Mouse (Mus musculus) brown adipose tissue, adult 24 weeks (tissue): Measurements from ENCODE around the gene Ccdc158. TPM values are rescaled to one million over a fixed set of nuclear protein-coding genes. Genes with fewer than 3 reads are reported as not detected.

ENCODE experiments used
- H3K27ac ChIP-seq: fragments of 200-500 bp; replicated peaks from 2 replicates; pipeline ENCODE4 v1.5.1; 2012; ENCODE audit warnings: low read depth, mild to moderate bottlenecking, low read length
- H3K4me1 ChIP-seq: fragments of 200-500 bp; 2 replicates; pipeline ENCODE4 v1.6.1; 2012; ENCODE audit warnings: low read length, mixed read lengths; ENCODE audit not compliant: control insufficient read depth, insufficient read depth, insufficient read length
- H3K4me3 ChIP-seq: fragments of 200-500 bp; 2 replicates; pipeline ENCODE4 v1.5.1; 2012; ENCODE audit warnings: low read depth, mild to moderate bottlenecking, low read length, moderate library complexity; ENCODE audit not compliant: insufficient read depth
- polyA plus RNA-seq: library from polyadenylated mRNA; stranded (reverse); fragments of >200 nt; gene quantifications from 2 replicates; pipeline ENCODE4 v1.2.4, GENCODE M21; 2012; ENCODE audit not compliant: missing spikeins, insufficient read depth, insufficient read length

The Ccdc158 gene
- polyA plus RNA-seq, 1 experiment = 0.32 TPM

GRCm38 (mm10) chr5:92666860-92667259, 8.2 kb downstream of the Ccdc158 start:
- Histone ChIP-seq H3K27ac (no peak overlapping the region), H3K4me1 (no peaks in the 10 kb centered on the region), H3K4me3 (no peak overlapping the region)

- Histone ChIP-seq H3K4me3 (no peak overlapping the region), H3K4me1 (no peaks in the 10 kb centered on the region), H3K27ac (no peak overlapping the region)
Observed at GRCm38 (mm10) chr5:92664321-92664720, 10.8 kb downstream of the Ccdc158 start.

GRCm38 (mm10) chr5:92656256-92656655, 18.8 kb downstream of the Ccdc158 start:
- Histone ChIP-seq H3K4me1 (no peaks in the 10 kb centered on the region), H3K27ac (no peak overlapping the region), H3K4me3 (no peak overlapping the region)

- Histone ChIP-seq H3K27ac (no peak overlapping the region), H3K4me3 (no peak overlapping the region), H3K4me1 (no peaks in the 10 kb centered on the region)
Observed at GRCm38 (mm10) chr5:92640861-92641260, 34.2 kb downstream of the Ccdc158 start.

- Histone ChIP-seq H3K4me3 (no peak overlapping the region), H3K4me1 (no peaks in the 10 kb centered on the region), H3K27ac (no peak overlapping the region)
Observed at GRCm38 (mm10) chr5:92635891-92636290, 39.2 kb downstream of the Ccdc158 start.

- Histone ChIP-seq H3K27ac (no peak overlapping the region), H3K4me3 (no peak overlapping the region), H3K4me1 (no peaks in the 10 kb centered on the region)
Observed at GRCm38 (mm10) chr5:92634916-92635315, 40.2 kb downstream of the Ccdc158 start.

- Histone ChIP-seq H3K4me1 (no peaks in the 10 kb centered on the region), H3K4me3 (no peak overlapping the region), H3K27ac (no peak overlapping the region)
Observed at GRCm38 (mm10) chr5:92633526-92633925, 41.5 kb downstream of the Ccdc158 start.

- Histone ChIP-seq H3K4me3 (no peak overlapping the region), H3K27ac (no peak overlapping the region), H3K4me1 (no peaks in the 10 kb centered on the region)
Observed at GRCm38 (mm10) chr5:92627896-92628295, 47.2 kb downstream of the Ccdc158 start.

DNA sequence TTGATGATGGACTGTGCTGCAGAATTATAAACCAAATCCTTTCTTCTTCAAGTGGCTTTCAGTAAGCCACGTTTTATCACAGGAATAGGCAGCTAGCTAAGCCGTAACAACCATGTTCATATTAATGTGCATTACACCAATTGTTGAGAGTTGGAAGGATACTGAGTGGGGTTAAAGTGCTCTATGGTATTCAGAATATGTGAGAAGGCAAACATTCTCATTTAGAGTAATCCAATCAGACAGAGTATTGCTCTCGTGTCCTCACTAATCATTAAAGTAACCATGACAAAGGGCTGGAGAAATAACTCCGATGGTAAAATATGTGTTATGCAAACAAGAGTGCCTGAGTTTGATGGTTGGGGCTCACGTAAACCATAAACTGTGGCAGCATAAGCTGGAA, 53.2 kb downstream of the Ccdc158 start:
- Histone ChIP-seq H3K27ac (no peak overlapping the region), H3K4me3 (no peak overlapping the region), H3K4me1 (no peaks in the 10 kb centered on the region)

- no peaks in the 10 kb centered on the region for H3K4me1 ChIP-seq
- H3K4me3 ChIP-seq = no peak overlapping the region
- no peak overlapping the region for H3K27ac ChIP-seq
Observed at GRCm38 (mm10) chr5:92612756-92613155, 62.3 kb downstream of the Ccdc158 start.

DNA sequence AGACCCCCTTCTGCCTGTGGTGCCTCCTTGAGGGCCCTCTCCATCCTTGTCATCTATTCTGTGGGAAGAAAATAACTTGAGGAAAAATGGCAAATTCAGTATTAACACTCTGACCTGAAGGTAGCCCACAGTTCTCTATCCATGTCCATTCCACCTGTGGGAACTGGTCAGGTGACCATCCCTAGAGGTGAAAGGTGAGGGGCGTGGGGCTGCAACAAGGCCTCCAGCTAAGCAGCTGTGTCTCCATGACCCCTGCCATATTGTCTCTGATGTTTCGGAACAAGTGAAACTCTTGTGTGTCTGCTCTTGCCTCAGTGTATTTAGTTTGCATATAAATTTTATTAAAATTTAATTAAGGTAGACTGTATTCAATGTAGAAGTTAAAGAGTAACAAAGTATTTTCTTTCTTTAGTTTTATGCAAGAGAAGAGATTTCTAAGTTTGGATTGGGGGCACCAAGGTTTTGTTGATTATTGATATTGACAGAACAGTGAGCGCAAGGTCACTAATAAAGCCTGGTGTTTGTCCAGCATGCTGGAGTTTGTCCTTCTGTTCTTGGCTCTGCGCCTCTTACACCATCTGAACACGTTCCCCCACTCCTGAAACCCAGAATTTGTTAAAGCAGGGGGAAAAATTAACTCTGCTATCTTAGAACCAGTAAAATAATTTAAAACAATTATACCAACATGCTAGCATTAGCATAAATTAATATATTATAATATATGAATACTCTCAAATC, 67.4 kb downstream of the Ccdc158 start:
- H3K4me3 ChIP-seq = no peak overlapping the region
- no peaks in the 10 kb centered on the region for H3K4me1 ChIP-seq
- no peak overlapping the region for H3K27ac ChIP-seq

DNA sequence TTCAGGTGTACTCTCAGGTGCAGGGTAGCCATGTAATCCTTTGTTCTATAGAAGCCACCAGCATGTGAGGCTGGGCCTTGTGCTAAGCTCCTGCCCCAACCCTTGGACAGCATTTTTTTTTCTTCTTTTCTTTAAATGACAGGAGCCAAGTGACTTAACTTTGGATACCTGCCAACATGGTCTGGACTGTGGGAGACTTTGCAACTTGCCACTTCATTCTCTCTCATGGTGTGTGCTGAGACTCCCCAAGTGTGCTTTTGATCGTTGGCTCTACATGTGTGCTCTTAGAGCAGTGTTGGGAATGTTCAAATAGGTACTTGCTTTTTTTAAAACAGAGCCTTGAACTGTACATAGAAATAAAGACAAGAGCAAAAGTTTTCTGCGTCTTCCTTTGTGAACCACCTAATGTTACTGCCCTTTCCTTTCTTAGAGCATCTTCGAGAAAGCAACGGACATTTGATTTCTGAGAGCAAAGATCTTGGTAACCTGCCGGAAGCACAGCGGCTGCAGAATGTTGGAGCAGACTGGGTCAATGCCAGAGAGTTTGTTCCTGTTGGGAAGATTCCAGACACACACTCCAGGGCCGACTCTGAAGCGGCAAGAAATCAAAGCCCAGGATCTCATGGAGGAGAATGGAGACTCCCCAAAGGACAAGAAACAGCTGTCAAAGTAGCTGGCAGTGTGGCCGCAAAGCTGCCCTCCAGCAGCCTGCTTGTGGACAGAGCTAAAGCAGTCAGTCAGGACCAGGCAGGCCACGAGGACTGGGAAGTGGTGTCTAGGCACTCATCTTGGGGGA, 70.4 kb downstream of the Ccdc158 start:
- no peak overlapping the region for H3K4me3 ChIP-seq
- H3K4me1 ChIP-seq = no peaks in the 10 kb centered on the region
- H3K27ac ChIP-seq = no peak overlapping the region

GRCm38 (mm10) chr5:92602691-92603690, 72.1 kb downstream of the Ccdc158 start, which contains the start of gene Stbd1:
Gene Stbd1 (plus strand): TSS chr5:92603041.
- H3K27ac ChIP-seq = no peak within 1 kb of the TSS
- H3K4me3 ChIP-seq = peak within 1 kb of the TSS; percentile 71

GRCm38 (mm10) chr5:92599030-92599429, 76.0 kb downstream of the Ccdc158 start:
- H3K27ac ChIP-seq = no peak overlapping the region
- H3K4me3 ChIP-seq = no peak overlapping the region
- H3K4me1 ChIP-seq = no peaks in the 10 kb centered on the region

More at GRCm38 (mm10) chr5:92602691-92603690, 72.1 kb downstream of the Ccdc158 start, which contains the start of gene Stbd1:
- H3K4me1 ChIP-seq = no peaks in the 10 kb centered on the region

DNA sequence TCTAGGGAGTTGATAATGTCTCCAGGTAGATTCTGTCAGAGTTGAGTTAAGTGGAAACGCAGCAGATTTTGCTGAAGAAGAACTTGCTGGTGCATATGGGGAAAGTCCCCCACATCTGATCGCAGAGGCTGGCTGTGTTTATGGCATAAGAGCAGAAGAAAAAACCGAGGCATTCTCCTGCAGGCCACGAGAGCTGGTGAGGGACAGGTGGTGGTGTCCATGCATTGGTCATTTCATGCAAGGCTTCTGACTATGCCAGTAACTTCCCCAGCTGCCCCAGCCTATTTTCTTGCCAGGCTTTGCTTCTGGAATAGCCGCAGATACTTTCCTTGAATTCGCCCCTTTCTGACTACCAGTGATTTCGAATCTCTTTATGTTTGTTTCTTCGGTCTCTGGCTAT, 78.2 kb downstream of the Ccdc158 start:
- Histone ChIP-seq H3K4me1 (no peaks in the 10 kb centered on the region), H3K4me3 (no peak overlapping the region), H3K27ac (no peak overlapping the region)
